Mouse (Mus musculus) CH12.LX (cell line): Measurements from ENCODE around the gene Pacsin1. TPM values are rescaled to one million over a fixed set of nuclear protein-coding genes. Genes with fewer than 3 reads are reported as not detected.

Experiments
- DNase-seq: peaks from one replicate; pipeline ENCODE4 v3.0.0-alpha.2; 2013; ENCODE audit errors: extremely low read depth
- H3K27ac ChIP-seq: 2 replicates; pipeline ENCODE4 v1.5.1; 2012; ENCODE audit warnings: low read depth, mild to moderate bottlenecking, control low read depth, moderate library complexity; ENCODE audit not compliant: insufficient read depth
- H3K27me3 ChIP-seq: replicated peaks from 2 replicates; pipeline ENCODE3; 2012; ENCODE audit warnings: inconsistent platforms
- H3K36me3 ChIP-seq, 2 experiments: replicated peaks in 1 of 2; 2 replicates each; pipeline versions ENCODE3 to v1.6.1; 2012; ENCODE audit warnings: inconsistent platforms in 1 of 2, low read length in 1 of 2, mild to moderate bottlenecking in 1 of 2, mixed read lengths in 1 of 2, moderate library complexity in 1 of 2; ENCODE audit not compliant: control insufficient read depth in 1 of 2, insufficient read depth in 1 of 2
- H3K4me1 ChIP-seq, 2 experiments: 2 replicates each; pipeline ENCODE4 v1.6.1; 2012; ENCODE audit warnings: inconsistent platforms in 1 of 2, moderate library complexity in 1 of 2; ENCODE audit not compliant: insufficient read depth in 2 of 2, control insufficient read depth in 1 of 2
- H3K4me2 ChIP-seq: 2 replicates; pipeline ENCODE4 v1.6.1; 2012; ENCODE audit warnings: low read depth, mild to moderate bottlenecking, control low read depth; ENCODE audit not compliant: poor library complexity, insufficient read depth, severe bottlenecking
- H3K4me3 ChIP-seq, 3 experiments: fragments of 150-350 bp in 1 of 3; sonication (generic) in 1 of 3; replicated peaks in 1 of 3; 2 replicates each; pipeline versions ENCODE3 to v1.5.1; 2011 to 2012; ENCODE audit warnings: low read depth in 2 of 3, low read length in 2 of 3, mild to moderate bottlenecking in 2 of 3, moderate library complexity in 2 of 3, control low read depth in 1 of 3, improper control_type of control experiment in 1 of 3, inconsistent platforms in 1 of 3, mixed read lengths in 1 of 3; ENCODE audit not compliant: poor library complexity in 1 of 3
- H3K79me2 ChIP-seq: replicated peaks from 2 replicates; pipeline ENCODE4 v1.6.1; 2012; ENCODE audit warnings: mild to moderate bottlenecking, moderate library complexity; ENCODE audit not compliant: control insufficient read depth, poor library complexity, insufficient read depth, severe bottlenecking; ENCODE audit errors: extremely low read depth
- H3K9ac ChIP-seq: 2 replicates; pipeline ENCODE4 v1.6.1; 2012; ENCODE audit warnings: low read depth, mild to moderate bottlenecking, control low read depth, moderate library complexity; ENCODE audit not compliant: insufficient read depth
- H3K9me3 ChIP-seq: replicated peaks from 2 replicates; pipeline ENCODE3; 2012; ENCODE audit warnings: low read length, inconsistent platforms, mixed read lengths
- BHLHE40 ChIP-seq: IDR thresholded peaks from 2 replicates; pipeline ENCODE4 v1.6.1; 2011; ENCODE audit warnings: mild to moderate bottlenecking, low read depth, low read length, improper control_type of control experiment
- CHD1 ChIP-seq: IDR thresholded peaks from 2 replicates; pipeline ENCODE4 v1.6.1; 2012; ENCODE audit warnings: low read depth, low read length, improper control_type of control experiment, inconsistent platforms
- CHD2 ChIP-seq: IDR thresholded peaks from 2 replicates; pipeline ENCODE4 v1.6.1; 2011; ENCODE audit warnings: low read length, improper control_type of control experiment
- CTCF ChIP-seq, 2 experiments: IDR thresholded peaks in 1 of 2; conservative IDR thresholded peaks in 1 of 2; 2 replicates each; pipeline ENCODE4 v1.5.1; 2011 to 2012; ENCODE audit warnings: low read depth in 2 of 2, low read length in 2 of 2, improper control_type of control experiment in 1 of 2, inconsistent platforms in 1 of 2, mild to moderate bottlenecking in 1 of 2, moderate library complexity in 1 of 2
- ELF1 ChIP-seq: IDR thresholded peaks from 2 replicates; pipeline ENCODE4 v1.6.1; 2014; ENCODE audit warnings: low read depth, mild to moderate bottlenecking, inconsistent platforms, low read length, improper control_type of control experiment
- EP300 ChIP-seq: IDR thresholded peaks from 2 replicates; pipeline ENCODE4 v1.6.1; 2011; ENCODE audit warnings: low read length, improper control_type of control experiment
- ETS1 ChIP-seq: conservative IDR thresholded peaks from 2 replicates; pipeline ENCODE4 v1.6.1; 2012; ENCODE audit warnings: low read depth, mild to moderate bottlenecking, inconsistent platforms, low read length, improper control_type of control experiment, moderate library complexity
- HCFC1 ChIP-seq: IDR thresholded peaks from 2 replicates; pipeline ENCODE4 v1.6.1; 2012; ENCODE audit warnings: low read depth, mild to moderate bottlenecking, inconsistent platforms, low read length, improper control_type of control experiment
- JUN ChIP-seq: IDR thresholded peaks from 2 replicates; pipeline ENCODE4 v1.6.1; 2011; ENCODE audit warnings: low read depth, mild to moderate bottlenecking, low read length, improper control_type of control experiment, moderate library complexity; ENCODE audit not compliant: insufficient read depth
- JUND ChIP-seq: conservative IDR thresholded peaks from 2 replicates; pipeline ENCODE4 v1.6.1; 2011; ENCODE audit warnings: low read depth, low read length, improper control_type of control experiment
- KAT2A ChIP-seq: IDR thresholded peaks from 2 replicates; pipeline ENCODE4 v1.6.1; 2012; ENCODE audit warnings: low read length, improper control_type of control experiment, inconsistent platforms; ENCODE audit not compliant: insufficient replicate concordance
- MAFK ChIP-seq: IDR thresholded peaks from 2 replicates; pipeline ENCODE4 v1.6.1; 2011; ENCODE audit warnings: low read length, improper control_type of control experiment; ENCODE audit not compliant: insufficient replicate concordance
- MEF2A ChIP-seq: IDR thresholded peaks from 2 replicates; pipeline ENCODE4 v1.6.1; 2014; ENCODE audit warnings: low read depth, mild to moderate bottlenecking, inconsistent platforms, low read length, improper control_type of control experiment, borderline replicate concordance
- MXI1 ChIP-seq: IDR thresholded peaks from 2 replicates; pipeline ENCODE4 v1.6.1; 2011; ENCODE audit warnings: mild to moderate bottlenecking, low read depth, low read length, improper control_type of control experiment
- MYC ChIP-seq: IDR thresholded peaks from 2 replicates; pipeline ENCODE4 v1.6.1; 2011; ENCODE audit warnings: low read depth, mild to moderate bottlenecking, improper control_type of control experiment, low read length
- NELFE ChIP-seq: IDR thresholded peaks from 2 replicates; pipeline ENCODE4 v1.6.1; 2011; ENCODE audit warnings: low read depth, low read length, improper control_type of control experiment
- NRF1 ChIP-seq: IDR thresholded peaks from 2 replicates; pipeline ENCODE4 v1.6.1; 2014; ENCODE audit warnings: low read depth, mild to moderate bottlenecking, inconsistent platforms, low read length, improper control_type of control experiment, moderate library complexity
- PAX5 ChIP-seq: IDR thresholded peaks from 2 replicates; pipeline ENCODE4 v1.6.1; 2012; ENCODE audit warnings: low read length, inconsistent platforms, mixed read lengths
- POLR2A ChIP-seq: IDR thresholded peaks from 2 replicates; pipeline ENCODE4 v1.6.1; 2011; ENCODE audit warnings: low read depth, mild to moderate bottlenecking, improper control_type of control experiment, low read length
- POLR2AphosphoS2 ChIP-seq: IDR thresholded peaks from 2 replicates; pipeline ENCODE4 v1.6.1; 2011; ENCODE audit warnings: low read depth, low read length, improper control_type of control experiment
- RAD21 ChIP-seq: IDR thresholded peaks from 2 replicates; pipeline ENCODE4 v1.6.1; 2011; ENCODE audit warnings: low read depth, mild to moderate bottlenecking, low read length, improper control_type of control experiment, moderate library complexity
- RCOR1 ChIP-seq: conservative IDR thresholded peaks from 2 replicates; pipeline ENCODE4 v1.6.1; 2012; ENCODE audit warnings: low read depth, mild to moderate bottlenecking, inconsistent platforms, low read length, improper control_type of control experiment
- SIN3A ChIP-seq: IDR thresholded peaks from 2 replicates; pipeline ENCODE4 v1.6.1; 2012; ENCODE audit warnings: low read length, improper control_type of control experiment, inconsistent platforms
- SMC3 ChIP-seq: IDR thresholded peaks from 2 replicates; pipeline ENCODE4 v1.6.1; 2011; ENCODE audit warnings: low read depth, low read length, improper control_type of control experiment
- TCF12 ChIP-seq: IDR thresholded peaks from 2 replicates; pipeline ENCODE4 v1.6.1; 2014; ENCODE audit warnings: low read depth, mild to moderate bottlenecking, inconsistent platforms, low read length, improper control_type of control experiment
- UBTF ChIP-seq: IDR thresholded peaks from 2 replicates; pipeline ENCODE4 v1.6.1; 2012; ENCODE audit warnings: low read depth, mild to moderate bottlenecking, inconsistent platforms, low read length, improper control_type of control experiment, moderate library complexity
- USF1 ChIP-seq: IDR thresholded peaks from 2 replicates; pipeline ENCODE4 v1.6.1; 2014; ENCODE audit warnings: low read depth, mild to moderate bottlenecking, inconsistent platforms, low read length, improper control_type of control experiment
- USF2 ChIP-seq: conservative IDR thresholded peaks from 2 replicates; pipeline ENCODE4 v1.6.1; 2011; ENCODE audit warnings: low read depth, low read length, improper control_type of control experiment
- ZC3H11A ChIP-seq: IDR thresholded peaks from 2 replicates; pipeline ENCODE4 v1.6.1; 2012; ENCODE audit warnings: low read depth, mild to moderate bottlenecking, inconsistent platforms, low read length, improper control_type of control experiment
- ZKSCAN1 ChIP-seq: IDR thresholded peaks from 2 replicates; pipeline ENCODE4 v1.6.1; 2012; ENCODE audit warnings: low read depth, inconsistent platforms, low read length, improper control_type of control experiment, borderline replicate concordance
- ZMIZ1 ChIP-seq: IDR thresholded peaks from 2 replicates; pipeline ENCODE4 v1.6.1; 2012; ENCODE audit warnings: low read depth, mild to moderate bottlenecking, inconsistent platforms, low read length, improper control_type of control experiment
- dilution Hi-C: fragments of 300-500 bp; cut with MboI; formaldehyde crosslinking; loops from 2 replicates; pipeline ENCODE4 v1.14.3; 2020; ENCODE audit warnings: low sequenced_read_pairs; ENCODE audit not compliant: extremely low pct_unique_long_range_greater_than_20kb, extremely low pct_ligation_motif_present
- in situ Hi-C: fragments of 300-500 bp; cut with MboI; formaldehyde crosslinking; loops from 3 replicates; pipeline ENCODE4 v1.14.3; 2019; ENCODE audit warnings: low sequenced_read_pairs, low pct_ligation_motif_present, low pct_unique_long_range_greater_than_20kb, mixed read lengths
- polyA plus RNA-seq: library from polyadenylated mRNA; unstranded; fragments of >175 nt; gene quantifications from 2 replicates; pipeline ENCODE4 v1.2.1, GENCODE M21; 2012; ENCODE audit warnings: low read depth; ENCODE audit not compliant: insufficient read length
- total RNA-seq, 2 experiments: library from RNA; depleted of rRNA; stranded (reverse); fragments of 300-350 nt in 1 of 2; fragments of >200 nt in 1 of 2; gene quantifications; 2 replicates each; pipeline ENCODE4 v1.2.3; 2012 to 2014

Gene Pacsin1
- total and polyA plus RNA-seq, 3 experiments, result 1.9 to 14.0 (median 13.2) TPM

GRCm38 (mm10) chr17:27628376-27628775, 26.9 kb upstream of the Pacsin1 start:
- H3K79me2 ChIP-seq, result peaks cover 26% of the 10 kb centered on the region
- H3K4me1 ChIP-seq, result peaks cover 8 to 37% of the 10 kb centered on the region in 2 experiments
- no peak overlapping the region for H3K4me2 ChIP-seq
- in situ Hi-C loops, result no loop called here
- no peak overlapping the region for H3K27ac ChIP-seq
- H3K36me3 ChIP-seq, result peaks cover 42 to 44% of the 10 kb centered on the region in 2 experiments
- no peak for DNase-seq
- dilution Hi-C loops, result no loop called here
- TF ChIP-seq POLR2AphosphoS2 (no peak), SIN3A (0 out of 2 replicates have a peak, but pooled peaks have one; percentile 5)
- no peaks in the 10 kb centered on the region for H3K9me3 ChIP-seq
- H3K4me3 ChIP-seq, result no peak overlapping the region
- no peak overlapping the region for H3K9ac ChIP-seq
- no peaks in the 10 kb centered on the region for H3K27me3 ChIP-seq

- no peaks in the 10 kb centered on the region for H3K27me3 ChIP-seq
- dilution Hi-C loops (no loop called here), in situ Hi-C loops (loop anchor here (5.0 kb wide), 1 partner anchor 62 kb away; the partner anchor contains the start of gene AI413582)
- H3K36me3 ChIP-seq, result peaks cover 51 to 55% of the 10 kb centered on the region in 2 experiments
- H3K9me3 ChIP-seq, result no peaks in the 10 kb centered on the region
- H3K4me2 ChIP-seq, result no peak overlapping the region
- H3K27ac ChIP-seq, result no peak overlapping the region
- peaks cover 4 to 31% of the 10 kb centered on the region in 2 experiments for H3K4me1 ChIP-seq
- H3K9ac ChIP-seq, result no peak overlapping the region
- peaks cover 37% of the 10 kb centered on the region for H3K79me2 ChIP-seq
- DNase-seq, result peak; percentile 84
- no peak overlapping the region for H3K4me3 ChIP-seq
- TF ChIP-seq NELFE (peak; percentile 44; the same call in 1 of the 2 replicates), ZC3H11A (no peak), USF2 (no peak), HCFC1 (no peak), JUND (no peak; the same call in 1 of the 2 replicates), NRF1 (no peak), PAX5 (no peak), MAFK (0 out of 2 replicates have a peak, but pooled peaks have one; percentile 6), CHD1 (no peak), ZMIZ1 (peak; percentile 54), USF1 (no peak), EP300 (no peak), SMC3 (peak; percentile 72), KAT2A (no peak), CTCF (conservative IDR thresholded peaks at IDR 0.05 in 1 of 2, IDR thresholded peaks at IDR 0.05 in 1 of 2; ENCODE audit: low read depth in 2 of 2, low read length in 2 of 2) (peak; percentile 38 to 79), POLR2AphosphoS2 (peak; percentile 97), MXI1 (peak; percentile 58; the same call in 1 of the 2 replicates), UBTF (no peak), TCF12 (no peak), BHLHE40 (no peak), RCOR1 (no peak; the same call in 1 of the 2 replicates), ETS1 (no peak), ZKSCAN1 (no peak), RAD21 (peak; percentile 49), JUN (no peak), MEF2A (peak; percentile 23; the same call in 1 of the 2 replicates), POLR2A (peak; percentile 57; the same call in 1 of the 2 replicates), MYC (peak; percentile 77), CHD2 (no peak; the same call in none of the 2 replicates), ELF1 (peak; percentile 26; the same call in 1 of the 2 replicates)
Measured at GRCm38 (mm10) chr17:27629249-27630020, 25.9 kb upstream of the Pacsin1 start.
